Mouse (Mus musculus) lung, adult 2 months (tissue): Measurements from ENCODE around the gene Rbbp5. TPM values are rescaled to one million over a fixed set of nuclear protein-coding genes. Genes with fewer than 3 reads are reported as not detected.

Experiments
- DNase-seq: peaks from one replicate; pipeline ENCODE4 v3.0.0; 2022
- H3K4me1 ChIP-seq: fragments of 200-500 bp; 2 replicates; pipeline ENCODE4 v1.6.1; 2011; ENCODE audit warnings: low read length; ENCODE audit not compliant: control insufficient read depth, insufficient read depth
- H3K4me3 ChIP-seq: fragments of 200-500 bp; replicated peaks from 2 replicates; pipeline ENCODE3; 2011; ENCODE audit warnings: low read depth, mild to moderate bottlenecking, control low read depth, low read length; ENCODE audit errors: extremely low read depth
- CTCF ChIP-seq: fragments of 200-500 bp; IDR thresholded peaks from 2 replicates; pipeline ENCODE4 v1.5.1; 2011; ENCODE audit warnings: mild to moderate bottlenecking, low read length, control low read depth; ENCODE audit not compliant: insufficient read depth
- POLR2A ChIP-seq: fragments of 200-500 bp; IDR thresholded peaks from 2 replicates; pipeline ENCODE4 v1.6.1; 2011; ENCODE audit warnings: low read depth, mild to moderate bottlenecking, control low read depth, low read length, borderline replicate concordance; ENCODE audit errors: extremely low read depth
- WGBS: fragments of 180-500 bp; shearing (Covaris S2); methylation state at CpG from one replicate; pipeline ENCODE4 v1.1.7; 2018; 5-methylcytosine and 5-hydroxymethylcytosine counted together
- polyA plus RNA-seq: library from polyadenylated mRNA; depleted of rRNA; stranded (reverse); fragments of >200 nt; gene quantifications from 2 replicates; pipeline ENCODE4 v1.2.3, GENCODE M21; 2012; rRNA removed

The Rbbp5 gene
- polyA plus RNA-seq, 1 experiment = 20.8 TPM

DNA sequence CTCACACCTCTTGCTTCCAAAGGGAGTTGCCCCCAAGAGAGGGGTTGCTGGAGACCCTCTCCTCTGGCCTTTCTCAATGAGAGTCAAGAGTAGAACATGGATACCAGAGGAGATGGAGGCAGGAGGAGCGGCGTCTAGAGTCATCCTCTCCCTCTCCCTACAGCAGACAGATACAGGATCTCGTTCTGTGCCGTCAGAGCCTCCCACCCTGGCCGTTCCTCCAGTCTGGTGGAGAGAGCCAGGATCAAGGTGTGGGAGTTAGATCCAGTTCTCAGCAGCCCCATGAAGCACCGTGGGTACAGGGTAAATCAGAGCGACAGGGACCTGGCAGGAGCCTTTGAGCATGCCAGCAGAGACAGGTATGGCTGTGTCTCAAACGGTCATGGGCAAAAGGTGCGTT lies 55.4 kb downstream of the Rbbp5 start:
- no peaks in the 10 kb centered on the region for H3K4me1 ChIP-seq
- no peak overlapping the region for H3K4me3 ChIP-seq
- 65% methylated on average over 9 of the region's 9 CpGs for WGBS
- no peak for TF ChIP-seq CTCF
- no peak for TF ChIP-seq POLR2A
- no peak for DNase-seq

DNA sequence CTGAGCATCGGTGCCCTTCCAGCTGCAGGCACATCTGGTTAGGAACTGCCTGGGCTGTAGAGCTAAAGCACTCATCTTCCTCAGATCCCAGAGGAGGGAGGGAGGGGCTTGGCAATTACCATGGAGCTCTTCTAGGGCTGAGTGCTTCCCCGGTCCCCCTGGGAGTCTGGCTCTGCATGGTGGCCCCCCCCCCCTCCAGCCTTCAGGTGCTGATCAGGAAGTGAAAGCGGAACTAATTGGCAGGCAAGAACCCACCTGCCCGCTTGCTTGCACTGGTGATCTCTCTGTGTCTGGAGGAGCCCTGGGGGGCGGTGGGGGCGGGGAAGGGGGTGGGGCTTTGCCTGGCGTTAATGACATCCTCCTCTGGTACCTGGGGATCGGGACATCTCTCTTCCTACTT lies 56.7 kb downstream of the Rbbp5 start:
- Histone ChIP-seq H3K4me3 (no peak overlapping the region), H3K4me1 (no peaks in the 10 kb centered on the region)
- 8% methylated on average over 8 of the region's 8 CpGs for WGBS
- no peak for DNase-seq
- no peak for TF ChIP-seq CTCF
- no peak for TF ChIP-seq POLR2A

GRCm38 (mm10) chr1:132535541-132535940 lies 58.4 kb downstream of the Rbbp5 start:
- TF ChIP-seq POLR2A = no peak
- TF ChIP-seq CTCF = no peak
- no peak for DNase-seq
- no peak overlapping the region for H3K4me3 ChIP-seq
- WGBS = 88% methylated on average over 4 of the region's 4 CpGs
- no peaks in the 10 kb centered on the region for H3K4me1 ChIP-seq

GRCm38 (mm10) chr1:132536416-132536815 lies 59.3 kb downstream of the Rbbp5 start:
- no peak overlapping the region for H3K4me3 ChIP-seq
- H3K4me1 ChIP-seq = no peaks in the 10 kb centered on the region
- WGBS = 70% methylated on average over 3 of the region's 3 CpGs
- no peak for DNase-seq
- no peak for TF ChIP-seq CTCF
- no peak for TF ChIP-seq POLR2A

DNA sequence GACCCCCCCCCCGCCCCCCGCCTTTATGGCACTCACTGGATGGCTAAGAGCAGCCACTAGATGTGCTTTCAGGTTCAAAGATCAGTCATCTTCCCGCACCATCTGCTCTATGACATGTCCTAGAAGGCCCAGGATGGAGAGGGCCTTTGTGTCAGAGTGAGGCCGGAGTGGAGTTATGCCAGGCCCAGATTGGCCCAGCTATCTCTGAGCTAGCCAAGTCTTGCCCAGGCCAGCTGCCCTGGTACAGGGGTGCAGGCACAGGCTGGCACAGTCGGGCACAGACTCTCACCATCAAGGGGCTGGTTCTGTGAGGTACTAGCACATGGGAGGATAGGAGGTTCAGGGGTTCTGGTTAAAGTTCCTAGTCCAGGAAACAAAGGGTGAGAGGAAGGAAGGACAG lies 60.6 kb downstream of the Rbbp5 start:
- TF ChIP-seq POLR2A (no peak), CTCF (no peak)
- DNase-seq = no peak
- no peak overlapping the region for H3K4me3 ChIP-seq
- WGBS = 74% methylated on average over 5 of the region's 5 CpGs
- H3K4me1 ChIP-seq = no peaks in the 10 kb centered on the region

DNA sequence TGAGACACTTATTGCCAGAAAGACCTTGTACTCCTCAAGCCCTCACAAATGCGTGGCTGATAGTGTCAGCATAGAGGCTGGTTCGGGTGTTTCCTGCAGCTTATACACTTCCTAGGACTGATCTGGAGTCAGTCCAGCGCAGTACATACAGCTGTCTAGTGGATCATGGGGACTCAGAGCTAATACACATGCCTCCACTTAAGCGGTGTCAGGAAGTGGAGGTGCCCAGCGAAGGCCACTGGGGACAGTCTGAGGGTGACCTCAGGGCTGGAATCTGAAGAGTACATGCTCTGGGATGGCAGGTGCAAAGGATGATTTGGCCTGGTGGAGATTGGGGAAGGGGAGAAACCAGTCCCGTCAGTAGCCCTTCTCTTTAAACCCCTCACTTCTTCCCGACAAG lies 63.5 kb downstream of the Rbbp5 start:
- TF ChIP-seq POLR2A = no peak
- no peak for TF ChIP-seq CTCF
- DNase-seq = no peak
- H3K4me3 ChIP-seq = no peak overlapping the region
- 30% methylated on average over 7 of the region's 7 CpGs for WGBS
- H3K4me1 ChIP-seq = no peaks in the 10 kb centered on the region

GRCm38 (mm10) chr1:132541171-132541823 lies 64.1 kb downstream of the Rbbp5 start:
- no peak for DNase-seq
- Histone ChIP-seq H3K4me3 (no peak overlapping the region), H3K4me1 (no peaks in the 10 kb centered on the region)
- no peak for TF ChIP-seq CTCF
- WGBS = 5% methylated on average over 14 of the region's 14 CpGs

GRCm38 (mm10) chr1:132541824-132542599 lies 64.8 kb downstream of the Rbbp5 start:
- TF ChIP-seq POLR2A = no peak
- TF ChIP-seq CTCF = no peak
- H3K4me1 ChIP-seq = no peaks in the 10 kb centered on the region
- 9% methylated on average over 5 of the region's 5 CpGs for WGBS
- DNase-seq = no peak
- no peak overlapping the region for H3K4me3 ChIP-seq

DNA sequence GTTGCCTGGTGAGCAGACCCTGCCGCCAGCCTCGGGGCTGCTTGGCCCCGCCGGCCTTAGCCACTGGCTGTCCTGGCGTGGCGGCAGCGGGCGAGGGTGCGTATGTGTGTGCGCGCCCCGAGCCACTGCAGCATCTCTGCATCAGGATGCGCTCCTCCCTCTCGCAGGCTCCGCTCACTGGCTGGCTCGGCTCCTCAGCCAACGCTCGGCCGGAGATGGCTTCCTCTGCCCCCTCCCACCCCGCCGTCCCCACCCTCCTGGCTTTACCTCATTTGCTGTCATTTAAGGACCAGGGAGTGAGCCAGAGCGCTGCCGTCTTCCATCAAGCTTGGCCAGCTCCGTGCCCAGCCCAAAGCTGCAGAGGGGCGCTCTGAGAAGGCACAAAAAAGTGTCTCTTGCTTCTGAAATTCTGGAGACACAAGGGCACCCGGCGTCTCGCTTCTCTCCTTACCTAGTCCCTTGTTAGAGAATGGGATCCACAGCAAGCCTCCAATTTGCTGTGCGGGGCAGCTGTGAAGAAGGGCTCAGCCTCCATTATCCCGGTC lies 65.7 kb downstream of the Rbbp5 start, which contains the start of gene Cntn2:
TSS of gene Cntn2 (minus strand) at position 495 of the 545 bp plus-strand sequence.
- TF ChIP-seq POLR2A (no peak), CTCF (no peak)
- no peak within 1 kb of the TSS for H3K4me3 ChIP-seq
- no peak for DNase-seq
- no peaks in the 10 kb centered on the region for H3K4me1 ChIP-seq
- 3% methylated on average over 30 of the region's 30 CpGs for WGBS

DNA sequence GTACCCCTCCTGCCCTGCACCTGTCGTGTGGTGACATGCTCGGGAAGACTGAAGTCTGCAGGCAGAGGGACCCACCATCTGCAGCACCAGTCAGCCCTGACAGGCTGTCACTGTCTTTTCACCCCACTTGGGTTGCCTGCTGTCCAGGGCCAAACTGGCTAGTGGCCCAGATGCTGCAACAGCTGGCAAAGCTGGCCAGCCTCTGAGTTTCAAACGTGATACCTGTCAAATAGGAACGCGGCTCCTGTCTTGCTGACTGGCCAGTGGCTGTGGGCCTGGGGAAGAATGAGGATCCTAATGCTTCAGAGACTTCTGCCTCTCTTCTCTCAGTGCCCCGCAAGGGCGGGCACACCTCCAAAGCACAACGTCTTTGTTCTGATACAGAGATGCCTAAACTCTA lies 66.6 kb downstream of the Rbbp5 start:
- Histone ChIP-seq H3K4me1 (no peaks in the 10 kb centered on the region), H3K4me3 (no peak overlapping the region)
- TF ChIP-seq POLR2A (no peak), CTCF (no peak)
- WGBS = 62% methylated on average over 8 of the region's 8 CpGs
- no peak for DNase-seq

Other genes with a start within 250 kb of the Rbbp5 start
- gene Gm10188, start 247.6 kb upstream of the Rbbp5 start, polyA plus RNA-seq = not detected in 2 replicates
- gene Klhdc8a, start 178.7 kb upstream of the Rbbp5 start, polyA plus RNA-seq = 3.2 and 4.6 TPM in 2 replicates
- gene Nuak2, start 161.2 kb upstream of the Rbbp5 start, polyA plus RNA-seq = 9.6 and 10.4 TPM in 2 replicates
- 135 and 154 TPM in 2 replicates for gene Tmcc2, start 86.1 kb upstream of the Rbbp5 start, polyA plus RNA-seq
- 14.9 and 17.7 TPM in 2 replicates for gene Dstyk, start 59.8 kb upstream of the Rbbp5 start, polyA plus RNA-seq
- gene Tmem81, start 28.9 kb downstream of the Rbbp5 start, polyA plus RNA-seq = 2.4 and 3.5 TPM in 2 replicates
- gene Cntn2, start 65.9 kb downstream of the Rbbp5 start, polyA plus RNA-seq = 0.07 and 0.11 TPM in 2 replicates